Mouse (Mus musculus): ENCODE measurements around the gene Cmip.

GRCm38 (mm10) chr8:117278234-117278633, 21.4 kb downstream of the Cmip start:
- no peak for TF ChIP-seq POLR2A (IDR thresholded peaks at IDR 0.05; ENCODE audit: control insufficient read depth, extremely low read depth, insufficient read depth, low read length, poor library complexity)
- no peak for TF ChIP-seq CTCF (IDR thresholded peaks at IDR 0.05; ENCODE audit: borderline replicate concordance, control insufficient read depth, extremely low read depth, insufficient read depth, low read length, poor library complexity)
